Mouse (Mus musculus): ENCODE measurements at regions not wholly inside any gene's neighbourhood (a gene's known extent, or its start where the extent isn't known, plus 50 kb on each side); places are given as distances from the start of the nearest gene placed in this dataset.

DNA sequence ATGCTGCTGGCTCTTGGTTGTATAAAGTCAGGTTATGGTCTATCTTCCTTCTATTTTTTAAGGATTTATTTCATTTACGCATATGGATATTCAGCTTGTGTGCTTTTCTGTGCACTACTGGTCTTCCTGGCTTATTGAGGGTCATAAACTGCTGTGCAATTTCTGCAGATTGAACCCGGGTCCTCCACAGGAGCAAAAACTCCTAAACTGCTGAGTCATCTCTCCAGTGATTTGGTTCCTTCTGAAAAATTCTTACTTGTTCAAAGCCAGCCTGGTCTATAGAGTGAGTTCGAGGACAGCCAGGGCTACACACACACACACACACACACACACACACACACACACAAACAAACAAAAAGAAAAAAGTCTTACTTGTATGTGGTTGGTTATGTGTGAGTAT is 95.5 kb upstream of the Eomes start:
- TF ChIP-seq POLR2A (IDR thresholded peaks at IDR 0.05; ENCODE audit: borderline replicate concordance, control insufficient read depth, low read depth, low read length) (no peak), CTCF (IDR thresholded peaks at IDR 0.05; ENCODE audit: control insufficient read depth, insufficient read depth, low read length) (no peak)

Data from bone marrow, adult 2 months (tissue).